Mouse (Mus musculus) embryo, embryonic 11 days (tissue): ENCODE measurements around the gene Mtg1.

Experiments used
- DNase-seq: peaks from one replicate; pipeline ENCODE4 v3.0.0-alpha.2; 2015

Gene Mtg1

GRCm38 (mm10) chr7:140190435-140190834 lies 53.1 kb downstream of the Mtg1 start:
- DNase-seq: no peak

- no peak for DNase-seq
Measured at GRCm38 (mm10) chr7:140192445-140192844, 55.1 kb downstream of the Mtg1 start.

- no peak for DNase-seq
Measured at GRCm38 (mm10) chr7:140192851-140193250, 55.5 kb downstream of the Mtg1 start.

- DNase-seq: no peak
Measured at GRCm38 (mm10) chr7:140194031-140194430, 56.7 kb downstream of the Mtg1 start.

- no peak for DNase-seq
Measured at GRCm38 (mm10) chr7:140196002-140196401, 58.6 kb downstream of the Mtg1 start.
